Mouse (Mus musculus) bone marrow, adult 2 months (tissue): ENCODE measurements around the gene Dlg1. TPM values are rescaled to one million over a fixed set of nuclear protein-coding genes. Genes with fewer than 3 reads are reported as not detected.

Source experiments
- H3K27ac ChIP-seq: fragments of 200-500 bp; 2 replicates; pipeline ENCODE4 v1.5.1; 2012; ENCODE audit warnings: low read depth, mild to moderate bottlenecking, control low read depth, inconsistent platforms, low read length; ENCODE audit not compliant: control insufficient read depth, poor library complexity, insufficient read depth
- H3K4me1 ChIP-seq: fragments of 200-500 bp; 2 replicates; pipeline ENCODE4 v1.6.1; 2011; ENCODE audit warnings: low read length; ENCODE audit not compliant: control insufficient read depth, insufficient read depth
- H3K4me3 ChIP-seq: fragments of 200-500 bp; replicated peaks from 2 replicates; pipeline ENCODE3; 2011; ENCODE audit warnings: mild to moderate bottlenecking, low read depth, low read length, control low read depth; ENCODE audit not compliant: control insufficient read depth
- CTCF ChIP-seq: fragments of 200-500 bp; IDR thresholded peaks from 2 replicates; pipeline ENCODE4 v1.5.1; 2011; ENCODE audit warnings: low read length, control low read depth; ENCODE audit not compliant: control insufficient read depth, insufficient read depth
- POLR2A ChIP-seq: fragments of 200-500 bp; IDR thresholded peaks from 2 replicates; pipeline ENCODE4 v1.6.1; 2011; ENCODE audit warnings: low read depth, mild to moderate bottlenecking, control low read depth, low read length, borderline replicate concordance; ENCODE audit not compliant: control insufficient read depth
- WGBS: fragments of 180-500 bp; shearing (Covaris S2); methylation state at CpG from one replicate; pipeline ENCODE4 v1.1.7; 2018; 5-methylcytosine and 5-hydroxymethylcytosine counted together
- polyA plus RNA-seq: library from polyadenylated mRNA; stranded (reverse); fragments of >200 nt; gene quantifications from 2 replicates; pipeline ENCODE4 v1.2.4, GENCODE M21; 2011; ENCODE audit warnings: low replicate concordance; ENCODE audit not compliant: missing spikeins, insufficient read depth, insufficient read length

Gene Dlg1
- polyA plus RNA-seq, 1 experiment = 20.2 TPM

- H3K4me3 ChIP-seq = no peak overlapping the region
- H3K27ac ChIP-seq = no peak overlapping the region
- TF ChIP-seq CTCF (no peak), POLR2A (no peak)
- no peaks in the 10 kb centered on the region for H3K4me1 ChIP-seq
- 90% methylated on average over 3 of the region's 3 CpGs for WGBS
These were observed 202.0 kb downstream of the Dlg1 start for GRCm38 (mm10) chr16:31865242-31865641.

GRCm38 (mm10) chr16:31866911-31867310, 203.7 kb downstream of the Dlg1 start:
- H3K4me3 ChIP-seq = no peak overlapping the region
- H3K4me1 ChIP-seq = no peaks in the 10 kb centered on the region
- no peak for TF ChIP-seq CTCF
- TF ChIP-seq POLR2A = no peak
- 60% methylated on average over 3 of the region's 3 CpGs for WGBS
- no peak overlapping the region for H3K27ac ChIP-seq

GRCm38 (mm10) chr16:31867736-31868135, 204.5 kb downstream of the Dlg1 start:
- no peak for TF ChIP-seq POLR2A
- no peak for TF ChIP-seq CTCF
- H3K4me1 ChIP-seq = no peaks in the 10 kb centered on the region
- H3K4me3 ChIP-seq = no peak overlapping the region
- no peak overlapping the region for H3K27ac ChIP-seq
- WGBS = 75% methylated on average over 4 of the region's 4 CpGs

- no peak overlapping the region for H3K27ac ChIP-seq
- WGBS = 91% methylated on average over 8 of the region's 8 CpGs
- no peak for TF ChIP-seq CTCF
- no peak overlapping the region for H3K4me3 ChIP-seq
- no peaks in the 10 kb centered on the region for H3K4me1 ChIP-seq
These were observed 210.5 kb downstream of the Dlg1 start for GRCm38 (mm10) chr16:31873721-31874120.

GRCm38 (mm10) chr16:31875391-31875790, 212.1 kb downstream of the Dlg1 start:
- Histone ChIP-seq H3K4me3 (no peak overlapping the region), H3K27ac (no peak overlapping the region), H3K4me1 (no peaks in the 10 kb centered on the region)
- no peak for TF ChIP-seq POLR2A
- no peak for TF ChIP-seq CTCF
- 87% methylated on average over 4 of the region's 4 CpGs for WGBS

- Histone ChIP-seq H3K27ac (no peak overlapping the region), H3K4me1 (no peaks in the 10 kb centered on the region), H3K4me3 (no peak overlapping the region)
- TF ChIP-seq POLR2A = no peak
- TF ChIP-seq CTCF = no peak
- WGBS = 69% methylated on average over 10 of the region's 10 CpGs
These were observed 213.1 kb downstream of the Dlg1 start for GRCm38 (mm10) chr16:31876386-31876785.

GRCm38 (mm10) chr16:31878052-31878451, 214.8 kb downstream of the Dlg1 start:
- Histone ChIP-seq H3K4me3 (no peak overlapping the region), H3K4me1 (no peaks in the 10 kb centered on the region), H3K27ac (no peak overlapping the region)
- TF ChIP-seq POLR2A (no peak), CTCF (no peak)
- 76% methylated on average over 6 of the region's 6 CpGs for WGBS

- no peak for TF ChIP-seq POLR2A
- peak; percentile 74 for TF ChIP-seq CTCF
- WGBS = 41% methylated on average over 21 of the region's 21 CpGs
- no peak within 1 kb of the TSS for H3K27ac ChIP-seq
These were observed 215.5 kb downstream of the Dlg1 start, which contains the start of gene Meltf for GRCm38 (mm10) chr16:31878573-31879257. Gene Meltf (plus strand): TSS chr16:31878810.

GRCm38 (mm10) chr16:31880146-31880840, 217.1 kb downstream of the Dlg1 start:
- H3K27ac ChIP-seq = no peak overlapping the region
- 71% methylated on average over 8 of the region's 8 CpGs for WGBS
- H3K4me3 ChIP-seq = no peak overlapping the region
- no peaks in the 10 kb centered on the region for H3K4me1 ChIP-seq
- TF ChIP-seq CTCF = no peak
- TF ChIP-seq POLR2A = no peak

More at GRCm38 (mm10) chr16:31878573-31879257, 215.5 kb downstream of the Dlg1 start, which contains the start of gene Meltf:
- H3K4me1 ChIP-seq = no peaks in the 10 kb centered on the region
- H3K4me3 ChIP-seq = no peak within 1 kb of the TSS
